Mouse (Mus musculus): ENCODE measurements around the gene Sh2b3.

Gene Sh2b3

DNA sequence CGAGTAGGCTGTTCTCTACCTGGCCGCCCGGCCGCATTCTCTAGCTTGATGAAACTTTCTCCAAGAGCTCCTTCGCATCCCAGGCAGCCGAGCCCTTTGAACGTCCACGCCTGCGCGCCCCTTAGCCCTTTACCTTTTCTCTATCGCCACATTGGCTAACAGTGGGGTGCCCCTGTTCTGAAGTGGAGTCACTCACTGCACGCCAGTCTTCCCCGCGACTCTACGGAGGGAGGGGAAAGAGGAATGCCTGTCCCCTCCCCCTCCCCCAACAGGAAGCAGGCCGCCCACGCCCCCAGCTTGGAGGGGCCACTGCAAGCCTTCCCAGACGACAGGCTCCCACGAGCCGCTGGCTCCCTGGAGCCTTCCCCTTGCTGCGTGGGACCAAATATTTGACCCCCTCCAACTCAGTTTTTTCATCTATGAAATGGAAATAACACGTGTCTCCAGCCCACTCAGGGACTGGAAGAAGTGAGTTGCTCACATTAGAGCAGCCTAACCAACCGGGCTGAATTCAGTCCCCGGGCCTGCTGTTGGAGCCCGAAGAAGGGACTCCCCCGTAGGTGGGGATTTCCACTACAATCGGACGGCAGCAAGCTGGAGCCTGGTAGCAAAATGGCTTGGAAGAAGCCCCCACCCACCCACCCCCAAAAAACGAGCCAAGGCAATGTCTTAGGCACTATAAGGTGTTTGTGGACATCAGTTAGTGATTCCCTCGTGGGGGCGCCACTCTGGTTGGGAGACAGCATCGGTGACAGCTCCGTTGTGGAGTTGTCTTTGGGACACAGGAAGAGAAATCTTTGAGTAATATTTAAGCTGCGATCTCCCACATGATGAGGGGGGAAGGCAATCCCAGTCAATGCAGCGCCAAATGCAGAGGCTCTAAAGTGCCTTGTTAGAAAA, at the start of gene Sh2b3:
Gene Sh2b3 (minus strand): TSS at position 206 of the 900 bp plus-strand sequence.
- in situ Hi-C loops (cut with MboI; ENCODE audit: unreplicated experiment in 2 of 2), result loop anchor here in 1 of 2 experiments (10.0 kb wide), 1 partner anchor 387 kb away; no protein-coding TSS in a partner anchor

- in situ Hi-C loops (cut with MboI; ENCODE audit: unreplicated experiment in 2 of 2), result no loop called here
Measured at GRCm38 (mm10) chr5:121883356-121883755, 45.9 kb upstream of the Sh2b3 start.

- in situ Hi-C loops (cut with MboI; ENCODE audit: unreplicated experiment in 2 of 2), result loop anchor here (5.0 to 10.0 kb wide), 2 partner anchors 67 to 206 kb away; no protein-coding TSS in a partner anchor
Measured at GRCm38 (mm10) chr5:121879211-121879610, 41.8 kb upstream of the Sh2b3 start.

DNA sequence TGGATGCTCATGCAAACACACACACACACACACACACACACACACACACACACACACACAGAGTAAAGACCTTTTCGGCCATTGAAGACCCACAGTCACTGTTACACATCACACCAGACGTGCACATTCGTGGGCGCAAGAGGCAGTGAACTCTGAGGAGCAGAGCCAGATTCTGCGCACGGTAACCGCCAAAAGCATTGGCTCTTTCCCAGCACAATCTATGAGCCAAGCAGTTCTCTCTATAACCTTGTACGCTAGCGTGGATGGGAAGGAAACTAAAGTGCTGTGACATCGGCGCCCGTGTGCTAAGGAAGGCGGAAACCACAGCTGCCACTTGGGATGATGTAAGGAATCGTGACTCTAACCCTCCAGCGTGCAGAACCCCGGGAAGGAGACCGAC, 41.3 kb upstream of the Sh2b3 start:
- in situ Hi-C loops (cut with MboI; ENCODE audit: unreplicated experiment in 2 of 2), result loop anchor here (5.0 to 10.0 kb wide), 2 partner anchors 66 to 206 kb away; no protein-coding TSS in a partner anchor

DNA sequence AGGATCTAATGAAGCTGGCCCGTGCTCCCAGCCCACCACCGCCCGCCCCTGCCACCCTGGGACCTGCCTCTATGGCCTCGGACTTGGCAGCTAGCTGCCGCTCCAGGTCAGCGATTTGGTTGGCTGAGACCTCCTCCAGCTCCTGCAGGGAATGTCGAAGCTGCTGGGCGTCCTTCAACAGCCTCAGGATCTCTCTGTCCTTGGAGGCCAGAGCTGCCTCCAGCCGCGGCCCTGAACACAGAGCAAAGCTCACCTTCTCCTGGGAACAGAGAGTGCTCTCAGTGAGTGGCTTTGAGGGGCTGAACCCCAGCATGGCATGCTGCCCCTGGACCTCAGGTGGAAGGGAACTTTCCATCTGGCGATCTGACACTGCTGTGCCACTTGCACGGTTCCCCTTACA, 39.5 kb upstream of the Sh2b3 start:
- in situ Hi-C loops (cut with MboI; ENCODE audit: unreplicated experiment in 2 of 2), result loop anchor here (5.0 to 10.0 kb wide), 2 partner anchors 65 to 208 kb away; no protein-coding TSS in a partner anchor

DNA sequence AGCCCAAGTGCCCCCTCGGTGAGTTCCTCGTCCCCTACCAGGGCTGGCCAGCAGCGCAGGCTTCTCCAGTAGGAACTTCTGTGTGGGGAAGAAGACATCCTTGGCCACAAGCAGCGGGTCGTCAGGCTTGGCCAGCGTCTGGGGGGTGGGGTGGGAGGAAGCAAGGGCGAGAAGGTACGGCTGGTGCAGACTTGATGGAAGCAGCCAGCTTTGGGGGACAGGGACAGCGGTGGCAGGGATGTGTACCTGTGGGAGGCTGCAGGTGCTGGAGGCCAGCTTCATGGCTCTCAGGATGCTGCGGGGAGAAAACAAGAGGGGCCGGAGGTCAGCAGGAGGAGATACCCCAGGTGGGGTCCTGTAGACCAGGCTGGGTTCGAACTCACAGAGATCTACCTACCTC, 37.6 kb upstream of the Sh2b3 start:
- in situ Hi-C loops (cut with MboI; ENCODE audit: unreplicated experiment in 2 of 2), result loop anchor here (5.0 to 10.0 kb wide), 2 partner anchors 63 to 210 kb away; no protein-coding TSS in a partner anchor

DNA sequence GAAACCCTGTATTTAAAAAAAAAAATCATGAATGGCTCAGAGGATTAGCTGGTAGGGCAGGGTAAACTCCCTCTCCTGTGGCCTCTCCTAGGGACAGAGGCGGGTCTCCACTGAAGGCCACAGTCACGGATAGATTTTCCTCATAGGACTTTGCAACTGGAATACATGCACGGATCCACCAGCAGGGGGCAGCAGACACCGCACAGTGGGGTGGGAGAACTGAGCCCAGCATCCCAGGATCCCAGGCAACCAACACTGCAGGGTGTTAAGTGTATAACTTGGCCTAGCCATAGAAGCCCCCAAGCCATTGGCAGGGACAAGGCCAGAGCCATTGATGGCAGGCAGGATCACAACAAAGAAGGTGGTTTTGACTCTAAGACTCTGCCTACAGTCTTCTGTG, 34.7 kb upstream of the Sh2b3 start:
- in situ Hi-C loops (cut with MboI; ENCODE audit: unreplicated experiment in 2 of 2), result loop anchor here (10.0 kb wide), 1 partner anchor 213 kb away; no protein-coding TSS in a partner anchor

DNA sequence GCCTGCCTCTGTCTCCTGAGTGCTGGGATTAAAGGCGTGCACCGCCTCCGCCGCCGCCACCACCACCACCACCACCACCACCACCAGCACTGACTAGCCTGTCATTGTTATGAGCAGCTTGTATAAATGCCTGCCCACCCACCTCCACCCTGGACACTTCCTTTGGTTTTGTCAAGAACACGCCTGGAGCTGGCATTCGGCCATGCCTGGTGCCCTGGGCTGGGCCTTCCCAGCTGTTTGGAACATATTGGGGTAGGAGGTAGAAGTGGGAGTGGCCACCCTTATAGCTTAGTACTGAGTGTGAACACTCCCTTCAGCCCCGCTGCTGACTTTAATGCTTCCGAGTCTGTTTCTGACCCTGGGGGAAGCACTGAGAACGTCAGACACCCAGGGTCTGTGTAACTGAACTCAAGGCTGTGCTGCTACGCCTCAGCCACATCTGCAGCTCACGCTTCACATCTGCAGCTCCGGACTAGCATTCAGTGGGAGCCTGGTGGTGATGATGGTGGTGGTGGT, 34.1 kb upstream of the Sh2b3 start:
- in situ Hi-C loops (cut with MboI; ENCODE audit: unreplicated experiment in 2 of 2), result loop anchor here (10.0 kb wide), 1 partner anchor 213 kb away; no protein-coding TSS in a partner anchor

DNA sequence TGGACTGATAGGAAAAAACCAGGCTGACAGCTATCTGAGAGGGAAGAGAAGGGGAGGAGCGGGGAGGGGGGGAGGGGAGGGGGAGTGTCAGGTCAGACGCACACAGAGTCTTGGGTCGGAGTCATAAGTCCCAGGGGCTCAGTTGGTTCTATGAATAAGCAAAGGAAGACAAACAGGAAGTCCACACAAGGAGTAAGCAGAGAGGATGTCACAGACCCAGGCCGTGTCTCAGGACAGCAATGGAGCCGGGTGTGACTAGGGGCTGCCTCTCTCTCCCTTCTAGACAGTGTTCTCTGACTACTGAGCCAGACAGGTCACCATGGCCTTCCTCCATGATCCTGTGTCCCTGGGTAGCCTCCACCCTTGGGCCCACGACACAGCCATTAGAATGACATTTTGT, 33.4 kb upstream of the Sh2b3 start:
- in situ Hi-C loops (cut with MboI; ENCODE audit: unreplicated experiment in 2 of 2), result loop anchor here (10.0 kb wide), 1 partner anchor 214 kb away; no protein-coding TSS in a partner anchor

DNA sequence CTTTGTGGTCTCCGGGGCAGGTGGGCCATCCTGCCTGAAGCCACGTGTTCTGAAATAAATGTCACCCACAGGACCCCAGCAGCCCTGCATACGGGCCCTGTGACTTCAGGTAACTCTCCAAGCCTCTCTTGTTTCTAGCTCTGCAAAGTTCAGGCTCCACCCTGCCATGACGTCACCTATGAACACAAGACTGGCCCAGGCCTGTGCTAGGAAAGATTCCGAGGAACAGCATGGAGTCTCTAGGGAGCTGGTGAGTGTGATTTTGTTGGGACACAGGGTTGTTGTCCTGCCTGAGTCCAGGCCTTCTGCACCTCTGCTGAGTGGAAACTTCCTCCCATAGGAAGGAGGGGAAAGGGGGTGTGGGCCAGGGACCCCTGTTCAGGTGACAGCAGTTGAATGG, 30.5 kb upstream of the Sh2b3 start:
- in situ Hi-C loops (cut with MboI; ENCODE audit: unreplicated experiment in 2 of 2), result no loop called here

DNA sequence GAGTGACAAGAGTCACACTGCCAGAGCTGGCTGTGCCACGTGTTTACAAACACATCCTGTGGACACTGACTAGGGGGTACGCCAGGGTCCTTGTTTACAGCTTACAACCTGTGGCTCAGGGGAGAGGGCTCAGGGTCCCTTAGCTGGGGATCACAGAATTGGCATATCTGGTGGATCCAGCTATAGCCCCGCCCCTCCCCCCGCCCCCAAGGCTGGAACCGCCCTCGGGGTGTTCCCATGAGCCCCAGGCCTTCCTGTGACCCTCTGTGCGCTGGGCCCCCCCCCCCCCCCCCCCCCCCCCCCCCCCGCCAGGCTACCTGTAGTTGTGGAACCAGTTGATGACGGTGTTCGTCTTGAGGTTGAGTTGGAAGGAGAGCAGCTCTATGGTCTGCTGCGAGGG, 26.9 kb upstream of the Sh2b3 start:
- in situ Hi-C loops (cut with MboI; ENCODE audit: unreplicated experiment in 2 of 2), result no loop called here

DNA sequence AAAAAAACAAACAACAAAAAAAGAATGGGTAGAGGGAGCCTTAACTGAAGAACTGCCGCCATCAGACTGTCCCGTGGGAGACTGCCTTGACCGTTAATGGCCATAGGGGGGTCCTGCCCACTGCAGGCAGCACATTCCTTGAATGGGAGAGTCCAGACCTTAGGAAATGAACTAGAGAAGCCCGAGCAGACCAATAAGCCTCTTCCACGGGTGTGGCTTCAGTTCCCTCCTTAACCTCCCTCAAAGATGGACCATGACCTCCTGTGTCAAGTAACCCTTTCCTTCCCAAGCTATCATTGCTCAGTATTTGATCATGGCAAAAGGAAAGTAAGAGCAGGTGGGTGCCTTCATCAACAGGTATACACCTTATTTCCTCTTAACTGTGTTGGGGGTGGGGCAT, 24.5 kb upstream of the Sh2b3 start:
- in situ Hi-C loops (cut with MboI; ENCODE audit: unreplicated experiment in 2 of 2), result no loop called here

- in situ Hi-C loops (cut with MboI; ENCODE audit: unreplicated experiment in 2 of 2), result no loop called here
Measured at GRCm38 (mm10) chr5:121858427-121858826, 21.0 kb upstream of the Sh2b3 start.

DNA sequence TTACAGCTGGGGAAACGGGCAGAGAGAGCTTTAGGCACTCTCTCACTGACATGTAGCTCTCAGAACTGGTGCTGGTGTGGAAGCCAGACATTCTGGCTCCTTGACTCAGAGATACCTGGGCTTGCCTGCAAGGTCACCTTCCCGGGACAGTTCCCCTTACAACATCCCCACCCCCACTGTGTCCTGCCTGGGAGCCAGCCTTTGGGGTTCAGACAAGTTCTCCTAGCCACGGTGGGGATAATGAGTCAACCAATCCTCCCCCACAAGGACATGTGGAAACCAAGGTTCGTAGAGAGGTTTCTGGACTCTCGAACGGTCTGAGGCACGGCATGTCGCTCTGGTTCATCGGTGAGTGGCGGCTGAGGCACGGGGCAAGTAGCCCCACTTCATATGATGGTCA, 19.3 kb upstream of the Sh2b3 start:
- in situ Hi-C loops (cut with MboI; ENCODE audit: unreplicated experiment in 2 of 2), result no loop called here

DNA sequence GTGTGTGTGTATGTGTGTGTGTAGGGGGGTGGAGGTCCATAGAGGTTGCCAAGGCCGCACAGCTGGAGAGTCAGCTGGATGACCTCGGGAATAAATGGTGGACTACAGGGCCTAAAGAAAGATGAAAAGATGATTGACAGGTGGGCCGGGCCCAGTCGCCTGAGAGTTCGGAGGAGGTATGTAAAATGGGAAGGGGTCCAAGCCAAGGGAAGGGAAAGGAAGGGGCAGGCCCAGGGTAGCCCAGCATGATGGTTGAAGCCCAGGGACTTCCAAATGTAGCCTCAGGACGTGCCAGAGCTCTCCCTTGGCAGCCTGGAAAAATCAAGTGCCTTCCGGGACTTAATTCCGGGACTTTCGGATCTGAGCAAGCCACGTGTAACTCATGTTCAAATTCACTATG, 17.3 kb upstream of the Sh2b3 start:
- in situ Hi-C loops (cut with MboI; ENCODE audit: unreplicated experiment in 2 of 2), result no loop called here

- in situ Hi-C loops (cut with MboI; ENCODE audit: unreplicated experiment in 2 of 2), result no loop called here
Measured at GRCm38 (mm10) chr5:121853368-121854051, 16.1 kb upstream of the Sh2b3 start.

DNA sequence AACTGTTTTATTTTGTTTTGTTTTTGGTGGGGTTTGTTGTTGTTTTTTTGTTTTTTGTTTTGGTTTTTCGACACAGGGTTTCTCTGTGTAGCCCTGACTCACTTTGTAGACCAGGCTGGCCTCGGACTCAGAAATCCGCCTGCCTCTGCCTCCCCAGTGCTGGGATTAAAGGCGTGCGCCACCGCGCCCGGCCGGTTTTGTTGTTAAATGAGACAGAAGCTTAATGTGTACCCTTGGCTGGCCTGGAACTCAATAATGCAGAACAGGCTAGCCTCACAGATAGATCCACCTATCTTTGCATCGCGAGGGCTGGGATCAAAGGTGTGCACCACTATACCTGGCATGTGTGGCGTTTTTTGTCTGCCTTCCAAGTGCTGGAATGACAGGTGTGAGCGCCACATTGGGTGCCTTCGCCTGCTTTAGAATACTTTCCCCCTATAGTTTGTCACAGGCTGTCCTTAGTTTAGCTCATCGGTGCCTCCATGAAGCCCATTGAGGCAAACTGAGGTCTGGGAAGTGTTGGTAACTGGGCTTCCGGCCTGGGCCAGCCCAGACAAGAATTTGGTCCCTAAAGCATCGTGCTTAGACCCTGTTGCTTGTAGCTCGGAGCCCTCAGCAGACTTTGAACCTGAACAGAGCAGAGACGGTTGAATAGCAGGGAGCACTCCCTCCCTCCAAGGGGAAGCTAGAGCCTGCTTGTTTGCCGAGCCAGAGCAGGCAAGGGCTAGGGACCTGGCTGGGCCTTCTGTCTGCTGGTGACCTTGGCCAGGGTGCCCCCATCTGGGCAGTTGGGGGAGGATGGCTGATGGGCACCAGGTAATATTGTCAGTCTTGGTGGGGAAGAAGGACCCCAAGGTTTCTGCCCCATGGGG, 12.3 kb upstream of the Sh2b3 start:
- in situ Hi-C loops (cut with MboI; ENCODE audit: unreplicated experiment in 2 of 2), result loop anchor here (5.0 to 10.0 kb wide), 3 partner anchors 37 to 225 kb away; no protein-coding TSS in a partner anchor

DNA sequence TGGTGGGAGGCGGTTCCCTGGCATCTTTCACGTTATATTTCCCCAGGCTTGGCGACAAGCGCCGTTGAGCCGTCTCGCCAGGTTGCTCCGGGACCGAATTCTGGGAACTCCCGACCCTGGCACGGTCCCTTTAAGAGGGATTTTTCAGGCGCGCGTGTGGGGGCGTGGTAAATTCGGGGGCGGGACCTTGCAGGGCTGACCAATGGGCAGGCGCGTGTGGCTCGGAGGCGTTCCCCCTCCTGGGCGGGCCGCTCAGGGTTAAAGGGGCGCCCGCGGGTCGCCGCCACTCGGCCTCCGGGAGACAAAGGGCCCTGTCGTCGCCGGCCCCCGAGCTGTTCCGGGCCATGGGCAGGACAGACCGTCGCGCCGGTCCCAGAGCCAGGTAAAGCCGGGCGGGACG, 11.3 kb upstream of the Sh2b3 start, which contains the start of gene Pheta1:
Gene Pheta1 (plus strand): TSS at position 242 of the 400 bp plus-strand sequence.
- in situ Hi-C loops (cut with MboI; ENCODE audit: unreplicated experiment in 2 of 2), result loop anchor here (5.0 to 10.0 kb wide), 3 partner anchors 36 to 224 kb away; no protein-coding TSS in a partner anchor

- in situ Hi-C loops (cut with MboI; ENCODE audit: unreplicated experiment in 2 of 2), result loop anchor here (5.0 to 10.0 kb wide), 3 partner anchors 36 to 223 kb away; no protein-coding TSS in a partner anchor
Measured at GRCm38 (mm10) chr5:121848035-121848519, 10.6 kb upstream of the Sh2b3 start.
